Mouse (Mus musculus) megakaryocyte, embryonic 14.5 days (primary cell): ENCODE measurements around the gene Gata5.

ENCODE experiments used
- FLI1 ChIP-seq: IDR thresholded peaks from 2 replicates; pipeline ENCODE4 v1.6.1; 2012; ENCODE audit warnings: low read length, inconsistent platforms, mixed read lengths
- GATA1 ChIP-seq: IDR thresholded peaks from 3 replicates; pipeline ENCODE4 v1.6.1; 2012; ENCODE audit warnings: mixed read lengths, low read length, inconsistent platforms, borderline replicate concordance

DNA sequence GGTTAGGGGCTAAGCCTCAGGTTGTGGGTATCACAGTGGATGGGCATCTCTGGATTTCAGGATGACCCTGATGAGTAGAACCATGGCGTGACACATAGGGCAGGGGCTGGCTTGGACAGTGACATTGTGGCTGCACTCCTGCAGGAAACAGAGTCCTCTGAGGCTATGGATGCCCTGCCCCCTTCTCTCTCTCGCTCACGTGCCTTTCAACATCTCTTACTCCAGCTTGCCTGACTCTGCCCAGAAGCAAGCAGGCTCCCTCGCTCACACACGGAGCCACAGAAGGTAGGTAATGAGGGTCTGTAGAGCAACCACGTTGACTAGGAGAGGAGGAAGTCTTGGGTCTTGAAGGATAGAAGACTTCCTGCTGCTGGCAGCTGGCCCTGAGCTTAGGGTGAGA lies 44.0 kb downstream of the Gata5 start:
- TF ChIP-seq GATA1 (no peak), FLI1 (no peak)
